Mouse (Mus musculus): ENCODE data around the gene Foxo3.

DNA sequence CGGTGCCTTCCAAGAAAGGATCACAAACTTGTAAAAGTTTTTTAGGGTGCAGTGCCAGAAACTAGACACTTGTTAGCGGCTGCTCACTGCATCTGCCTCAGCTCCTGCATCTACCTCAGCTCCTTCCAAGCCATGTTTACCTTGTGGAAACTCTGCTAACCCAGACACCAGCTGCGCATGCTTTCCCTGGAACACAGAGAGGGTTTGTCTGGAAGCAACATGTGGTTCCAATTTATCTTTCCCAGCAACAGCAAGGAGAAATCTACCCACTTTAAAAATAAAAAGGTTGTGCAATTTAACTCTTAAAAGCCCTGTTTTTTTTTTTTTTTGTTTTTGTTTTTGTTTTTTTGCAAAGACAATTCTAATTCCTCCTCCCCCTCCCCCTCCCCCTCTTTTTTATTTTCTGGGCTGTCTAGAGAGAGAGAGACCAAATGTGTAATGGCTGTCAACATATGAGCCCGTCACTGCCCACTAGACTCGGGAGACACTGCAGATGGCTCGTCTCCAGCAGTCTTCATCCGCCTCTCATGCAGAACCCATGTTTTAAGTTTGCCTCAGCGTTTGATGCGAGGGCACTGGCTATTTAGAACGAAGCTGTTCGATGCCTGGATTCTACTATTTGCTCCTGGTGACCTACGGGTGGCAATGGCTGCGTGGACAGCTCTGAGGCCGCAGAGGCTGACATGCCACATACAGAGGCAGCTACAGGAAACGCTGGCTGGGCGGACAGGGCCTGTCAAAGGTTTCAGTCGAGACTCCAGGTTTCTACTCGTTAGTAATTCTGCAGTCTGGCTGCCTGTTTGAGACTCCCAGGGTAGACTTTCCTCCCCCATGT is 73.0 kb downstream of the Foxo3 start:
- no peak for TF ChIP-seq CTCF (conservative IDR thresholded peaks at IDR 0.05 in 1 of 2, IDR thresholded peaks at IDR 0.05 in 1 of 2; ENCODE audit: low read depth in 2 of 2, low read length in 2 of 2)
- no peak for TF ChIP-seq POLR2A (IDR thresholded peaks at IDR 0.05; ENCODE audit: low read depth, low read length)
- TF ChIP-seq CHD2 (IDR thresholded peaks at IDR 0.05; ENCODE audit: low read length): no peak
- no peak for TF ChIP-seq MEF2A (IDR thresholded peaks at IDR 0.05; ENCODE audit: borderline replicate concordance, low read depth, low read length)
- TF ChIP-seq HCFC1 (IDR thresholded peaks at IDR 0.05; ENCODE audit: low read depth, low read length): no peak
- no peak for TF ChIP-seq EP300 (IDR thresholded peaks at IDR 0.05; ENCODE audit: low read length)
- TF ChIP-seq RAD21 (IDR thresholded peaks at IDR 0.05; ENCODE audit: low read depth, low read length): no peak
